Comparison of ENCODE assay signal across 19 mouse cellular contexts in the genomic region with DNA sequence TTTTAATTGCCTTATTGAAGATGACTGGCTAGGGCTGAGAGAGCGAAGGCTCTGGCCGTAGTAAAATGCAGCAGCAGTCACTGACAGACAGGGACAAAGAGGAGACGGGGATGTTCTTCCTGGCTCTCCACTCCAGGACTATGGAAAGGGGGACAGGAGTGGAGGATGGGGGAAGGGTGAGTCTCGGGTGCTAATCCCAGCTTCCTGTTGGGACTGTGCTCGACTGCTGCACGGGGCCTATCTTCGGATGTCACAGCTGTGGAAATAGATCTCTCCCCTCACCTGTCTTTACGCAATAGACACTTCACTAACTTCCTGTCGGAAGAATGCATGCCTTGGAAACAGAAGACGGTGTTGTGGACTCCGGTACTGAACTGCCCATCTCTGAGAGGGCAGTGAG. TPM values are rescaled to one million over a fixed set of nuclear protein-coding genes. Genes with fewer than 3 reads are reported as not detected.
DNase-seq lines count a peak whose midpoint lies in the region; ATAC-seq and TF ChIP-seq lines count a peak whose summit lies in the region.
"Had no signal": no experiment of that assay in that cellular context is flagged by ENCODE, and none has a peak within 500 bp of the region (broad histone marks: within the 10 kb centered on the region; RNA-seq: fewer than 3 reads in every experiment).

No protein-coding gene starts in this region.

- no peak overlapping the region for H3K4me2 ChIP-seq in heart, embryonic 16.5 days (ENCODE audit: low read depth, low read length)
- no peak overlapping the region for H3K4me2 ChIP-seq in lung, postnatal 0 days (replicated peaks; ENCODE audit: low read depth, low read length)
- no peak overlapping the region for H3K4me2 ChIP-seq in embryonic facial prominence, embryonic 15.5 days (replicated peaks)
- H3K4me2 ChIP-seq in stomach, embryonic 16.5 days (ENCODE audit: low read depth, low read length) = no peak overlapping the region
- H3K4me2 ChIP-seq: forebrain, embryonic 13.5 days; hindbrain, embryonic 15.5 days; limb, embryonic 12.5 days; midbrain, embryonic 15.5 days; neural tube, embryonic 13.5 days had no signal

- H3K27ac ChIP-seq in heart, embryonic 16.5 days (ENCODE audit: low read length) = peak overlapping the region; percentile 24
- H3K27ac ChIP-seq in lung, postnatal 0 days (ENCODE audit: low read length) = no peak overlapping the region
- peak overlapping the region; percentile 17; the same call in 1 of the 2 replicates for H3K27ac ChIP-seq in embryonic facial prominence, embryonic 15.5 days (replicated peaks)
- H3K27ac ChIP-seq in stomach, embryonic 16.5 days (ENCODE audit: low read length) = peak overlapping the region; percentile 51; the same call in 1 of the 2 replicates
- H3K27ac ChIP-seq: forebrain, embryonic 13.5 days; hindbrain, embryonic 15.5 days; midbrain, embryonic 15.5 days; neural tube, embryonic 13.5 days had no signal

- H3K27me3 ChIP-seq in heart, embryonic 16.5 days (ENCODE audit: control insufficient read depth, insufficient read depth, low read length) = no peaks in the 10 kb centered on the region
- no peaks in the 10 kb centered on the region for H3K27me3 ChIP-seq in lung, postnatal 0 days (replicated peaks; ENCODE audit: insufficient read depth, low read length)
- no peaks in the 10 kb centered on the region for H3K27me3 ChIP-seq in embryonic facial prominence, embryonic 15.5 days
- H3K27me3 ChIP-seq in stomach, embryonic 16.5 days (ENCODE audit: control insufficient read depth, insufficient read depth, low read length) = no peaks in the 10 kb centered on the region
- H3K27me3 ChIP-seq: forebrain, embryonic 13.5 days; hindbrain, embryonic 15.5 days; midbrain, embryonic 15.5 days; neural tube, embryonic 13.5 days had no signal

- no peak for TF ChIP-seq EP300 in lung, postnatal 0 days (IDR thresholded peaks at IDR 0.05)

- no peaks in the 10 kb centered on the region for H3K36me3 ChIP-seq in heart, embryonic 16.5 days (ENCODE audit: control insufficient read depth, insufficient read depth)
- no peaks in the 10 kb centered on the region; the same call in 1 of the 2 replicates for H3K36me3 ChIP-seq in lung, postnatal 0 days (ENCODE audit: insufficient read depth, low read length)
- H3K36me3 ChIP-seq in embryonic facial prominence, embryonic 15.5 days = no peaks in the 10 kb centered on the region
- H3K36me3 ChIP-seq in stomach, embryonic 16.5 days (ENCODE audit: control insufficient read depth, insufficient read depth, low read length) = no peaks in the 10 kb centered on the region
- H3K36me3 ChIP-seq: hindbrain, embryonic 15.5 days; limb, embryonic 12.5 days; midbrain, embryonic 15.5 days; neural tube, embryonic 13.5 days had no signal

- peaks cover 2% of the 10 kb centered on the region; the same call in 1 of the 2 replicates for H3K4me1 ChIP-seq in heart, embryonic 16.5 days (ENCODE audit: control insufficient read depth, insufficient read depth, low read length)
- H3K4me1 ChIP-seq in lung, postnatal 0 days (ENCODE audit: insufficient read depth, low read depth, low read length) = 0 out of 2 replicates have a peak, but pooled peaks cover 3% of the 10 kb centered on the region
- peaks cover 15% of the 10 kb centered on the region for H3K4me1 ChIP-seq in embryonic facial prominence, embryonic 15.5 days
- peaks cover 14% of the 10 kb centered on the region for H3K4me1 ChIP-seq in stomach, embryonic 16.5 days (ENCODE audit: control insufficient read depth, insufficient read depth, low read length)
- H3K4me1 ChIP-seq: forebrain, embryonic 13.5 days; hindbrain, embryonic 15.5 days; midbrain, embryonic 15.5 days; neural tube, embryonic 13.5 days had no signal

- TF ChIP-seq CTCF in lung, postnatal 0 days (IDR thresholded peaks at IDR 0.05) = no peak

- no peaks in the 10 kb centered on the region for H3K9me3 ChIP-seq in heart, embryonic 16.5 days (replicated peaks; ENCODE audit: control insufficient read depth, low read length)
- no peaks in the 10 kb centered on the region for H3K9me3 ChIP-seq in lung, postnatal 0 days (ENCODE audit: low read length)
- H3K9me3 ChIP-seq in embryonic facial prominence, embryonic 15.5 days (replicated peaks) = no peaks in the 10 kb centered on the region
- no peaks in the 10 kb centered on the region for H3K9me3 ChIP-seq in stomach, embryonic 16.5 days (replicated peaks; ENCODE audit: control insufficient read depth, low read length)
- H3K9me3 ChIP-seq: forebrain, embryonic 13.5 days; hindbrain, embryonic 15.5 days; limb, embryonic 12.5 days; midbrain, embryonic 15.5 days; neural tube, embryonic 13.5 days had no signal

- 38% methylated on average over 11 of the region's 11 CpGs for WGBS in heart, embryonic 16.5 days
- WGBS in lung, postnatal 0 days = 22% methylated on average over 11 of the region's 11 CpGs
- 37% methylated on average over 11 of the region's 11 CpGs for WGBS in embryonic facial prominence, embryonic 15.5 days
- 38% methylated on average over 11 of the region's 11 CpGs for WGBS in stomach, embryonic 16.5 days

- ATAC-seq in heart, embryonic 16.5 days (replicated peaks; ENCODE audit: extremely low read depth, insufficient read depth, low FRiP score) = peak; percentile 34; the same call in 1 of the 2 replicates
- ATAC-seq in lung, postnatal 0 days = peak; percentile 49
- peak; percentile 23; the same call in 1 of the 2 replicates for ATAC-seq in embryonic facial prominence, embryonic 15.5 days (ENCODE audit: insufficient number of reproducible peaks, low FRiP score, low TSS enrichment, low read depth)
- no peak for ATAC-seq in stomach, embryonic 16.5 days (ENCODE audit: insufficient read depth, low FRiP score)
- ATAC-seq: CD4-positive, CD25-positive, alpha-beta regulatory T cell, adult 4 months; forebrain, embryonic 13.5 days; midbrain, embryonic 15.5 days had no signal

- no peak overlapping the region for H3K4me3 ChIP-seq in heart, embryonic 16.5 days (ENCODE audit: low read length)
- H3K4me3 ChIP-seq in lung, postnatal 0 days (ENCODE audit: low read depth, low read length) = no peak overlapping the region
- no peak overlapping the region for H3K4me3 ChIP-seq in embryonic facial prominence, embryonic 15.5 days (replicated peaks)
- H3K4me3 ChIP-seq in stomach, embryonic 16.5 days (replicated peaks; ENCODE audit: low read length) = no peak overlapping the region
- H3K4me3 ChIP-seq: forebrain, embryonic 13.5 days; hindbrain, embryonic 15.5 days; limb, embryonic 12.5 days; midbrain, embryonic 15.5 days; neural tube, embryonic 13.5 days had no signal

- DNase-seq in heart, adult 9 months (ENCODE audit: low spot score in 2 of 2) = no peak
- DNase-seq in lung, postnatal 0 days (ENCODE audit: low spot score) = no peak
- DNase-seq in lung, postnatal 10 days = no peak
- no peak for DNase-seq in c-Kit-positive CD71-positive TER-119-positive erythroid progenitor cells, embryonic 14.5 days (ENCODE audit: low spot score)
- DNase-seq: cerebellum, adult 18-20 months; embryo, embryonic 11 days; kidney, postnatal 4 days; lung, postnatal 14 days; retina, postnatal 1 day; spleen, adult 18-20 months had no signal

- H3K9ac ChIP-seq in heart, embryonic 16.5 days (ENCODE audit: low read length) = no peak overlapping the region
- 0 out of 2 replicates have a peak overlapping the region, but pooled peaks have one; percentile 8 for H3K9ac ChIP-seq in lung, postnatal 0 days (replicated peaks; ENCODE audit: low read depth)
- H3K9ac ChIP-seq in embryonic facial prominence, embryonic 15.5 days = no peak overlapping the region
- H3K9ac ChIP-seq in stomach, embryonic 16.5 days (ENCODE audit: low read length) = 0 out of 2 replicates have a peak overlapping the region, but pooled peaks have one; percentile 54
- H3K9ac ChIP-seq: forebrain, embryonic 13.5 days; hindbrain, embryonic 15.5 days; limb, embryonic 12.5 days; midbrain, embryonic 15.5 days; neural tube, embryonic 13.5 days had no signal

RNA-seq across cellular contexts. Expression of a gene that starts 8.7 kb away (rescaled TPM):
- 1.00 and 1.0 TPM in 2 replicates for polyA plus RNA-seq in heart, embryonic 16.5 days (2015; fragmentation: Nextera tagmentation; extraction: Ambion mirVana)
- polyA plus RNA-seq in lung, postnatal 0 days (2015; fragmentation: Nextera tagmentation; extraction: Ambion mirVana) = 8.9 and 10.2 TPM in 2 replicates
- 2.9 and 4.7 TPM in 2 replicates for polyA plus RNA-seq in embryonic facial prominence, embryonic 15.5 days (2015; fragmentation: Nextera tagmentation; extraction: Ambion mirVana)
- 0.62 and 0.96 TPM in 2 replicates for polyA plus RNA-seq in stomach, embryonic 16.5 days (2015; fragmentation: Nextera tagmentation; extraction: Ambion mirVana)
- polyA plus RNA-seq: forebrain, embryonic 13.5 days; hindbrain, embryonic 15.5 days; limb, embryonic 12.5 days; midbrain, embryonic 15.5 days; neural tube, embryonic 13.5 days had no signal

RNA-seq across cellular contexts. Expression of a gene that starts 13.9 kb away (rescaled TPM):
- 107 and 109 TPM in 2 replicates for polyA plus RNA-seq in heart, embryonic 16.5 days (2015; fragmentation: Nextera tagmentation; extraction: Ambion mirVana)
- polyA plus RNA-seq in lung, postnatal 0 days (2015; fragmentation: Nextera tagmentation; extraction: Ambion mirVana) = 284 and 329 TPM in 2 replicates
- 39.4 and 43.2 TPM in 2 replicates for polyA plus RNA-seq in embryonic facial prominence, embryonic 15.5 days (2015; fragmentation: Nextera tagmentation; extraction: Ambion mirVana)
- 39.5 and 40.6 TPM in 2 replicates for polyA plus RNA-seq in stomach, embryonic 16.5 days (2015; fragmentation: Nextera tagmentation; extraction: Ambion mirVana)

RNA-seq across cellular contexts. Expression of a gene that starts 20.9 kb away (rescaled TPM):
- 0.09 and 0.36 TPM in 2 replicates for polyA plus RNA-seq in heart, embryonic 16.5 days (2015; fragmentation: Nextera tagmentation; extraction: Ambion mirVana)
- polyA plus RNA-seq in lung, postnatal 0 days (2015; fragmentation: Nextera tagmentation; extraction: Ambion mirVana) = 0.04 TPM in 1 of 2 replicates, not detected in the other
- 0.59 and 0.68 TPM in 2 replicates for polyA plus RNA-seq in embryonic facial prominence, embryonic 15.5 days (2015; fragmentation: Nextera tagmentation; extraction: Ambion mirVana)
- polyA plus RNA-seq in stomach, embryonic 16.5 days (2015; fragmentation: Nextera tagmentation; extraction: Ambion mirVana) = 0.04 and 0.30 TPM in 2 replicates
- polyA plus RNA-seq: forebrain, embryonic 13.5 days; hindbrain, embryonic 15.5 days; midbrain, embryonic 15.5 days; neural tube, embryonic 13.5 days had no signal

RNA-seq across cellular contexts. Expression of a gene that starts 59.4 kb away (rescaled TPM):
- polyA plus RNA-seq in heart, embryonic 16.5 days (2015; fragmentation: Nextera tagmentation; extraction: Ambion mirVana) = 3.5 and 3.6 TPM in 2 replicates
- polyA plus RNA-seq in lung, postnatal 0 days (2015; fragmentation: Nextera tagmentation; extraction: Ambion mirVana) = 10.8 and 11.8 TPM in 2 replicates
- polyA plus RNA-seq in embryonic facial prominence, embryonic 15.5 days (2015; fragmentation: Nextera tagmentation; extraction: Ambion mirVana) = 2.3 and 3.4 TPM in 2 replicates
- 3.5 and 3.6 TPM in 2 replicates for polyA plus RNA-seq in stomach, embryonic 16.5 days (2015; fragmentation: Nextera tagmentation; extraction: Ambion mirVana)

Comparison
In these comparisons a context has a peak if more than half of its experiments do, and no peak if none do; other contexts are left out.
1. H3K9ac ChIP-seq: peak in lung, postnatal 0 days (single experiment) and stomach, embryonic 16.5 days (single experiment); none in heart, embryonic 16.5 days (single experiment) and embryonic facial prominence, embryonic 15.5 days (single experiment).